Mouse (Mus musculus) thymus, adult 2 months (tissue): Measurements from ENCODE around the gene Grip1.

Source experiments
- CTCF ChIP-seq: fragments of 200-500 bp; IDR thresholded peaks from 2 replicates; pipeline ENCODE4 v1.5.1; 2012; ENCODE audit warnings: mild to moderate bottlenecking, control low read depth, low read length, moderate library complexity, borderline replicate concordance; ENCODE audit not compliant: control insufficient read depth, poor library complexity, insufficient read depth; ENCODE audit errors: extremely low read depth
- POLR2A ChIP-seq: fragments of 200-500 bp; IDR thresholded peaks from 2 replicates; pipeline ENCODE4 v1.6.1; 2012; ENCODE audit warnings: mild to moderate bottlenecking, low read length, control low read depth, moderate library complexity; ENCODE audit not compliant: control insufficient read depth, poor library complexity, insufficient read depth; ENCODE audit errors: extremely low read depth

- no peak for TF ChIP-seq POLR2A
- no peak for TF ChIP-seq CTCF
Measured at GRCm38 (mm10) chr10:119691358-119692083, 237.9 kb downstream of the Grip1 start.
